Mouse (Mus musculus) forebrain, embryonic 13.5 days (tissue): ENCODE results near the gene Olfr266. TPM values are rescaled to one million over a fixed set of nuclear protein-coding genes. Genes with fewer than 3 reads are reported as not detected.

Source experiments
- polyA plus RNA-seq: library from polyadenylated mRNA; unstranded; fragments of >200 nt; fragmentation: Nextera tagmentation; extraction: Ambion mirVana; gene quantifications from 2 replicates; pipeline ENCODE4 v1.2.1, GENCODE M21; 2015

Olfr266 gene
- polyA plus RNA-seq, 1 experiment from 2014 or later, result not detected

Other genes starting within 250 kb of the Olfr266 start
- gene Lrif1, start 141.3 kb downstream of the Olfr266 start, polyA plus RNA-seq, result 17.6 and 20.3 TPM in 2 replicates
- 2.2 TPM in 2 replicates for gene Cd53, start 36.1 kb downstream of the Olfr266 start, polyA plus RNA-seq
- gene Kcna3, start 209.9 kb upstream of the Olfr266 start, polyA plus RNA-seq, result 12.9 and 13.4 TPM in 2 replicates